Mouse (Mus musculus): ENCODE data around the gene Gtf2ird2.

- TF ChIP-seq CTCF (conservative IDR thresholded peaks at IDR 0.05; ENCODE audit: insufficient read depth, insufficient read length, low read depth, low read length) (no peak), POLR2A (IDR thresholded peaks at IDR 0.05; ENCODE audit: low read depth, low read length) (no peak)
These were observed 53.0 kb downstream of the Gtf2ird2 start for GRCm38 (mm10) chr5:134236796-134237195.

All from kidney, adult 2 months (tissue).